Mouse (Mus musculus) kidney, embryonic 16.5 days (tissue): ENCODE measurements around the gene Xpo1. TPM values are rescaled to one million over a fixed set of nuclear protein-coding genes. Genes with fewer than 3 reads are reported as not detected.

ENCODE experiments used
- ATAC-seq: fragments of 200-750 bp; cut with Nextera tagmentation; 2 replicates; pipeline ENCODE4 v1.8.0; 2017; ENCODE audit warnings: moderate TSS enrichment; ENCODE audit not compliant: low FRiP score, low TSS enrichment
- H3K27ac ChIP-seq: fragments of 300-500 bp; sonication (generic); 2 replicates; pipeline ENCODE4 v1.5.1; 2014; ENCODE audit warnings: low read length
- H3K27me3 ChIP-seq: fragments of 300-500 bp; sonication (generic); 2 replicates; pipeline ENCODE4 v1.6.1; 2014; ENCODE audit warnings: low read length, control low read depth, mixed read lengths; ENCODE audit not compliant: insufficient read depth
- H3K36me3 ChIP-seq: fragments of 300-500 bp; sonication (generic); 2 replicates; pipeline ENCODE4 v1.6.1; 2014; ENCODE audit warnings: low read length, control low read depth, mixed read lengths; ENCODE audit not compliant: insufficient read depth
- H3K4me1 ChIP-seq: fragments of 300-500 bp; sonication (generic); 2 replicates; pipeline ENCODE4 v1.6.1; 2014; ENCODE audit warnings: low read length, control low read depth, mixed read lengths; ENCODE audit not compliant: insufficient read depth
- H3K4me2 ChIP-seq: fragments of 300-500 bp; sonication (generic); replicated peaks from 2 replicates; pipeline ENCODE4 v1.6.1; 2014; ENCODE audit warnings: low read depth, low read length
- H3K4me3 ChIP-seq: fragments of 300-500 bp; sonication (generic); 2 replicates; pipeline ENCODE4 v1.5.1; 2014; ENCODE audit warnings: mild to moderate bottlenecking, low read length
- H3K9ac ChIP-seq: fragments of 300-500 bp; sonication (generic); replicated peaks from 2 replicates; pipeline ENCODE4 v1.6.1; 2014; ENCODE audit warnings: low read length
- H3K9me3 ChIP-seq: fragments of 300-500 bp; sonication (generic); 2 replicates; pipeline ENCODE4 v1.6.1; 2016; ENCODE audit warnings: low read length, control low read depth
- WGBS: fragments of 180-500 bp; shearing (Covaris S2); extraction: QIAGEN DNeasy Blood & Tissue Kit; methylation state at CpG from one replicate; pipeline ENCODE4 v1.1.7; 2014; 5-methylcytosine and 5-hydroxymethylcytosine counted together
- polyA plus RNA-seq: library from polyadenylated mRNA; unstranded; fragments of >200 nt; fragmentation: Nextera tagmentation; extraction: Ambion mirVana; gene quantifications from 2 replicates; pipeline ENCODE4 v1.2.1, GENCODE M21; 2015

The Xpo1 gene
- polyA plus RNA-seq, 1 experiment from 2014 or later: 95.1 TPM

DNA sequence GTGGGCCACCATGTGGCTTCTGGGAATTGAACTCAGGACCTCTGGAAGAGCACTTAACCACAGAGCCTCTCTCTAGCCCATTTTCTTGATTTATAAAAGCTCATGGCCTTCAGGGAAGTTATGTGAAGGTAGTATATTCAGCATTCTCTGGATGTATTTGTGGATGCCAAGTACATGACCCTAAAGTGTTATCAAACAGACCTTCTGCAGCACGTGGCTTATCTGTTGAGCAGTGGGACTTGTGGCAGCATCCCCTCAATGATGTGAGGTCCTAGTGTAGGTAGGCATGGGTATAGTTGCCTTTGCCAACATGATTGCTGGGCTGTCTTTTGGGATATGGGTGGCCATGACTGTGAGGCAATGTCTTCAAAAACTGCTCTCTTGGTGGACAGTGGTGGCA, 57.7 kb downstream of the Xpo1 start:
- 94% methylated on average over 1 of the region's 1 CpGs for WGBS
- no peak for ATAC-seq
- H3K9ac ChIP-seq: no peak overlapping the region
- no peak overlapping the region for H3K4me2 ChIP-seq
- H3K27me3 ChIP-seq: no peaks in the 10 kb centered on the region
- peaks cover 7% of the 10 kb centered on the region; the same call in 1 of the 2 replicates for H3K4me1 ChIP-seq
- H3K27ac ChIP-seq: no peak overlapping the region
- 0 out of 2 replicates have a peak, but pooled peaks cover 5% of the 10 kb centered on the region for H3K36me3 ChIP-seq
- H3K9me3 ChIP-seq: no peaks in the 10 kb centered on the region
- H3K4me3 ChIP-seq: no peak overlapping the region

DNA sequence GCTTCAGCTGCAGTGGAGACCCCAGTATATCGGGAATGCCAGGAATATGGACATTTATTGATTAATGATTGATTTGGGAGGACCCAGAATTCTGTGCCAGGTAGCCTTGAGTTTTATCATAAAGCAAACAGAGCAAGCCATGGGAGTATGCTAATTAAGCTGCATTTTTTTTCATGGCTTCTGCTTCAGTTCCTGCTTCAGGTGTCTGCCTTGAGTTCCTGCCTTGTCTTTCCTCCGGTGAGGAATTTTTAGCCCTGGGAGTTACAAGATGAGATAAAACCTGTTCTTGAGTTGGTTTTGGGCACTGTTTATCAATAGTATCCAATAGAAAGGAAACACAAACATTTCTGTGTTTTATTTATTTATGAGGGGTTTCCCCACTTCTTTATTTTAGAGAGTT, 73.6 kb downstream of the Xpo1 start:
- Histone ChIP-seq H3K27ac (no peak overlapping the region), H3K9ac (no peak overlapping the region), H3K4me1 (no peaks in the 10 kb centered on the region), H3K36me3 (no peaks in the 10 kb centered on the region), H3K4me2 (no peak overlapping the region), H3K9me3 (no peaks in the 10 kb centered on the region), H3K27me3 (no peaks in the 10 kb centered on the region), H3K4me3 (no peak overlapping the region)
- 91% methylated on average over 2 of the region's 2 CpGs for WGBS
- no peak for ATAC-seq

DNA sequence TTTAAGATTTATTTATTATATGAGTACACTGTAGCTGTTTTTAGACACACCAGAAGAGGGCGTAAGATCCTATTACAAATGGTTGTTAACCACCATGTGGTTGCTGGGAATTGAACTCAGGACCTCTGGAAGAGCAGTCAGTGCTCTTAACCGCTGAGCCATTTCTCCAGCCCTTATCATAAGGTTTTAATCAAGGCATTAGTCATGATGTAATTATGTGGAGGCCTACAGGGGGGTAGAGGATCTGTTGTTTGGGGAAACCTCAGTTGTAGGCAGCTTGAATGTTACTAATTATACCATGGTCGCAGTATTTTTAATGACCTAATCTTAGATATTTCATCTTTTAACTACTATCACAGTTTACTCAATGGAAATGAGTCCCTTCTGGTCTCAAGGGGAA, 76.3 kb downstream of the Xpo1 start:
- peaks cover 7% of the 10 kb centered on the region; the same call in 1 of the 2 replicates for H3K36me3 ChIP-seq
- WGBS: 77% methylated on average over 3 of the region's 3 CpGs

DNA sequence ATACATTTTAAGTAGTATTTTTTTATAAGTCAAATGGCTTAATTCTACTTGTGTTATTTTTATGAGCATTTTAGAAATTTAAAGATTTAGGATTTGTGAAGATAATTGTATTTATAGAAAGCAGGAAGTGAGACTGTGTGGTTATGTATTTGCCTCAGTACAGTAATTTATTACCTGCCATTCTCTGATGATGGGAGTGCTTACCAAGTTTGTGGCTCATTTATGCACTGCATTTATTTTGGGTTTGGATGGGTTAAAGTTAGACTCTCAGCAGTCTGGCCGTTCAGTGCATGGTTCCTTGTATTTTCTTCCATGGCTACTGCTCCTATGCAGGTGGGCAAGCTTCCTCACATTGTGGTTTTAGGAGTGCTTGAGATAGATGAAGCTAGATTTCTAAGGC, 79.3 kb downstream of the Xpo1 start:
- no peak overlapping the region for H3K4me2 ChIP-seq
- no peaks in the 10 kb centered on the region for H3K9me3 ChIP-seq
- no peaks in the 10 kb centered on the region for H3K4me1 ChIP-seq
- no peak overlapping the region for H3K4me3 ChIP-seq
- no peaks in the 10 kb centered on the region for H3K27me3 ChIP-seq
- no peak for ATAC-seq
- WGBS: 86% methylated on average over 1 of the region's 1 CpGs
- peaks cover 13% of the 10 kb centered on the region; the same call in 1 of the 2 replicates for H3K36me3 ChIP-seq
- H3K27ac ChIP-seq: no peak overlapping the region
- H3K9ac ChIP-seq: no peak overlapping the region

More for the DNA sequence above, 76.3 kb downstream of the Xpo1 start:
- H3K9me3 ChIP-seq: no peaks in the 10 kb centered on the region
- no peak for ATAC-seq
- no peak overlapping the region for H3K27ac ChIP-seq
- no peak overlapping the region for H3K4me3 ChIP-seq
- H3K27me3 ChIP-seq: no peaks in the 10 kb centered on the region
- no peak overlapping the region for H3K9ac ChIP-seq
- no peak overlapping the region for H3K4me2 ChIP-seq
- H3K4me1 ChIP-seq: no peaks in the 10 kb centered on the region

Other genes starting within 250 kb of the Xpo1 start
- gene Fam161a, start 248.5 kb upstream of the Xpo1 start, polyA plus RNA-seq: 3.2 and 3.4 TPM in 2 replicates
- 22.4 and 22.5 TPM in 2 replicates for gene Usp34, start 50.9 kb downstream of the Xpo1 start, polyA plus RNA-seq
- gene Ahsa2, start 242.0 kb downstream of the Xpo1 start, polyA plus RNA-seq: 81.7 and 83.1 TPM in 2 replicates